Mouse (Mus musculus): ENCODE results near the gene Pirt. TPM values are rescaled to one million over a fixed set of nuclear protein-coding genes. Genes with fewer than 3 reads are reported as not detected.

The Pirt gene
- total RNA-seq, 2 experiments from 2014 or later = 16.7 to 20.5 TPM

- DNase-seq (ENCODE audit: low spot score in 2 of 2) = no peak
Observed at GRCm38 (mm10) chr11:66945224-66945767, 33.5 kb downstream of the Pirt start.

GRCm38 (mm10) chr11:66946521-66946920 is 34.7 kb downstream of the Pirt start:
- DNase-seq (ENCODE audit: low spot score in 2 of 2) = no peak

GRCm38 (mm10) chr11:66946922-66947321 is 35.1 kb downstream of the Pirt start:
- DNase-seq (ENCODE audit: low spot score in 2 of 2) = no peak

DNA sequence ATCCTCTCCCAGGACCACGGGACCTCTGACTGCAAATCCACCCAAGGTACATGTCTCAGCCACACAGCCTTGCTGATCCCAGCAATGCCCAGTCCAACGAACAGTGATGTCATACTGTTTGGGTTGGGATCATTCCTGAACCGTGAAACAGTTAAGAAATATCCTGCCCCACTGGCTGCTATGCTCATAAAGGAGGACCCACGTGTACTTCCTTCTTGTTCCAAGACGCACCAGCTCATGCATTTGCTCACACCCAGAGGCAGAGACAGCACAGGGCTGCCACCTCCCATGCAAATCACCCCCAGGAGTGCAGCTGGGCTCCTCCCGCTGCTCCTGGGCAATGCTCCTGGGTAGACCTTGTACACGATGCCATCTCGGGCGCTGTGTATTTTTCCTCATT is 44.5 kb downstream of the Pirt start, which contains the start of gene Tmem238l:
TSS of gene Tmem238l (plus strand) at position 336 of the 400 bp plus-strand sequence.
- no peak for DNase-seq (ENCODE audit: low spot score in 2 of 2)

- no peak for DNase-seq (ENCODE audit: low spot score in 2 of 2)
Observed at GRCm38 (mm10) chr11:66960797-66961196, 49.0 kb downstream of the Pirt start.

GRCm38 (mm10) chr11:66961447-66962176 is 49.8 kb downstream of the Pirt start:
- no peak for DNase-seq (ENCODE audit: low spot score in 2 of 2)

DNA sequence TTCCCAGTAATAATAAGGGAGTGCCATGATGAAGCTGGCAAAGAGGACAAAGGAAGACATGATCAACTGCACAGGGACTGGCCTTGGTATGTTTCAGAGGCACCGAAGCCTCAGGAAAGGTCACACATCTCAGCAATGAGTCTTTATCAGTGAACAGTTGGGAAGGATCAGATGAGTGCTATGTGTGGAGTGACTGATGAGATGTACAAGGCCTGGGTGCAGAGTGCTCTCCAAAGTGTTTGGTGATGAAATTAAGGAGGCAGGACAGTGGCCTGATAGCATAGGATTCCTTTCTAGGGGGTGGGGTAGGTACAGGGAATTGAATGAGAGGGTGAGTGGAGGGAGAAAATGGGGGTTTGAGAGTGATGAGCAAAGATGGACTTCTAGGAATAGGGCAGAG is 51.7 kb downstream of the Pirt start:
- DNase-seq (ENCODE audit: low spot score in 2 of 2) = no peak

DNA sequence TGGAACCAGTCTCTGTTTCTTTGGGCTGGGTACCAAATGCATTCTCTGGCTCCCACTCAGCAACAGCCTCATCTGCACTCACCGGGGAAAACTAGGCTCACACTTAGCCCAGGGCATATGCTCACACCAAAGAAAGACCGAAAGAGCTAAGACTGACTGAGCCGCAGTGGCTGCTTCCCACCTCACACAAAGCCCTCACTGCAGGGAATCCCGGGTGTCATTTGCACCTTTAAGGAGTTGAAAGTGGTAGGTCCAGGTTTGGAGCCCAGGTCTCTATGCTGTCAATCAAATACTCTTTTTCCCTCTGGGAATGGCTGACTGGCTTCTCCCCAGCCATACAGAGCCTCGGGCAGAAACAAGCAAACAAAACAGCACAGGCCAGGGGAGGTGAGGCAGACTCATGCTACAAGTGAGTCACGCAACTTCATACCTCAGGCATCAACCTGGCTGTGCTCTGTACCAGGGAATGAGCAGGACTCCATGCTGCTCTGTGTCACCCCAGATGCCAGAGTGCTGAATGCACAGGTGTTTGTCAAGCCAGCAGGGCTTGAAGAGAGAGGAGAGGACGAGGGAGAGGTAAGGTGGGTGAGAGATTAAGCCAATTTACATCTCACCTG is 54.8 kb downstream of the Pirt start:
- DNase-seq (ENCODE audit: low spot score in 2 of 2) = no peak

DNA sequence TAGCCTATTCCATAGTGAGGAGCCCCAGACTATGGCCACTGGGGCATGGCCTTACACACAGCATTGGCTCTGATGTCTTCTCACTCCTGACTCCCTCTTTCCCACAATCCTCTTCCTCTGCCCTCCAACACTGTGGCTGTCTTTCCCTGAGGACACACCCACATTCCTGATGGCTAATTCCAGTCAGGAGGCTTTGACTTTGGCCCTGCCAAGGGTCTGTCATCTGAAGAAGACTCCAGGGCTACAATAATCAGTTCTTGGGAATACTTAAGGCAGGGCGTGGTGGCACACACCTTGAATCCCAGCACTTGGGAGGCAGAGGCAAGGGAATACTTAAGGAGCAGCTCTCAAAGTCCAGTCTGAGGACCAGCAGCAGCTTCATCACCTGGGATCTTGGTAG is 56.8 kb downstream of the Pirt start:
- no peak for DNase-seq (ENCODE audit: low spot score in 2 of 2)

DNA sequence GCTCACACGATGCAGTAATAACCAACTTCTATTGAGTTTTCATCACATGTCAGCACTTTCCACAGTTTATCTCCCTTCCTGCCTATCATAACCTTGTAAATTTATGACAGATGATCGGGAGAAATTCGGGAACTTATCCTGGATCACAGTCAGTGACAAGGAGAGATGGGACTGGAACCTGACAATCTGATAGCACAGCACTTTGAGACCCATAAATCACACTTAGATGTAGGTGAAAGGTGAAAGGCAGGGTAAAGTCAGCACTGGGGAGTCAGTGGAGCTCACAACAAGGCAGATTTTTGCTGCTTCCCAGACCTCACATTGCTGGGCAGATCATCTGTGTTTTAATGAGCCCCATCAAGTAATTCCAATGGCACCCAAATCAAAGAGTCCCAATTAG is 61.7 kb downstream of the Pirt start:
- DNase-seq (ENCODE audit: low spot score in 2 of 2) = no peak

DNA sequence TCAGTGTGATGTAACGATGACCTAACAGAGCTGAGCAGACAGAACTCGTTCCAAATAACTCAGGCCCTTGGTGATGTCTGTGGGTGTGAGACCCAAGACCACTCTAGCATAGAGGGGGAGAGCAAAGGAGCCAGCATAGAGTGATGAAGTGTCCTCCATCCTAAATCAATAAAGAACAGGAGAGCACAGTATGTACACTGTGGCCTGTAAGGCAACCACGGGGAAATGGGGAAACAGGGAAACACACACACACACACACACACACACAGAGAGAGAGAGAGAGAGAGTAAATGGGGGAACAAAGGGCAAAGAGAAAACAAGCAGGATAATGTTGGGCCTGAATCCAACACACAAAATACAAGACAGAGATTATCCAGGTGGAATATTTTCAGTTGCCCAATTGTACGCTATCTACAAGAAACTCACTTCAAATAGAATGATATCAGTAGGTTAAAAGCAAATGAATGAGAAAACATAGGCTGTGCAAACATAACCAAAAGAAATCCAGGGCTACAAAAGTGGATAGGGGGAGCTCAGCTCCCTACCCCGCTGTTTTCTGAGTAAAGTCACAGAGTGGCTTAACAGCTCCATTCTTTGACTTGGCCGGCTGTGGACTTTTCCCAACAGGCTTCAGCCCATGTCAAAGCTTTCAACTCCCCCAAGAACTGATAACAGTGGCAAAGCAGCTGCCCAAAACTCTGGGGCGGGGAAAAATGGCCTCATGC is 64.0 kb downstream of the Pirt start:
- no peak for DNase-seq (ENCODE audit: low spot score in 2 of 2)

Other genes with a start within 250 kb of the Pirt start
- not detected for gene Tmem238l, start 44.7 kb downstream of the Pirt start, total RNA-seq (2021)
- 1 to 10 TPM; 5.9 to 6.2 TPM for gene Tmem220, start 113.2 kb downstream of the Pirt start, total RNA-seq (2021)
- 10 to 100 TPM; 28.0 to 29.2 TPM for gene Adprm, start 140.6 kb downstream of the Pirt start, total RNA-seq (2021)
- gene Sco1, start 140.7 kb downstream of the Pirt start, total RNA-seq (2021) = 10 to 100 TPM; 20.4 to 20.8 TPM
- 10 to 100 TPM in 1 of 2 experiments, 1 to 10 TPM in 1; 3.2 to 28.8 TPM for gene Myh3, start 166.3 kb downstream of the Pirt start, total RNA-seq (2021)